Mouse (Mus musculus) kidney, embryonic 14.5 days (tissue): Measurements from ENCODE around the gene 4930447C04Rik. TPM values are rescaled to one million over a fixed set of nuclear protein-coding genes. Genes with fewer than 3 reads are reported as not detected.

ENCODE experiments used
- ATAC-seq: fragments of 200-750 bp; cut with Nextera tagmentation; 2 replicates; pipeline ENCODE4 v1.8.0; 2017; ENCODE audit warnings: moderate number of reproducible peaks, mild to moderate bottlenecking, moderate TSS enrichment, moderate library complexity; ENCODE audit not compliant: low FRiP score, low TSS enrichment
- H3K27ac ChIP-seq: fragments of 300-500 bp; sonication (generic); 2 replicates; pipeline ENCODE4 v1.5.1; 2014; ENCODE audit warnings: low read depth, mild to moderate bottlenecking, low read length, moderate library complexity, mixed read lengths
- H3K27me3 ChIP-seq: fragments of 300-500 bp; sonication (generic); 2 replicates; pipeline ENCODE4 v1.6.1; 2014; ENCODE audit warnings: mild to moderate bottlenecking, low read length; ENCODE audit not compliant: control insufficient read depth, insufficient read depth
- H3K36me3 ChIP-seq: fragments of 300-500 bp; sonication (generic); 2 replicates; pipeline ENCODE4 v1.6.1; 2014; ENCODE audit warnings: low read length, mixed read lengths; ENCODE audit not compliant: control insufficient read depth, insufficient read depth
- H3K4me1 ChIP-seq: fragments of 300-500 bp; sonication (generic); 2 replicates; pipeline ENCODE4 v1.6.1; 2014; ENCODE audit warnings: low read length, mixed read lengths; ENCODE audit not compliant: control insufficient read depth, insufficient read depth
- H3K4me2 ChIP-seq: fragments of 300-500 bp; sonication (generic); replicated peaks from 2 replicates; pipeline ENCODE4 v1.6.1; 2014; ENCODE audit warnings: low read depth, mild to moderate bottlenecking, low read length
- H3K4me3 ChIP-seq: fragments of 300-500 bp; sonication (generic); 2 replicates; pipeline ENCODE4 v1.5.1; 2014; ENCODE audit warnings: mild to moderate bottlenecking, low read length
- H3K9ac ChIP-seq: fragments of 300-500 bp; sonication (generic); 2 replicates; pipeline ENCODE4 v1.6.1; 2014; ENCODE audit warnings: low read depth, mild to moderate bottlenecking, low read length, moderate library complexity
- H3K9me3 ChIP-seq: fragments of 300-500 bp; sonication (generic); 2 replicates; pipeline ENCODE4 v1.6.1; 2016; ENCODE audit warnings: low read length; ENCODE audit not compliant: control insufficient read depth
- WGBS: fragments of 180-500 bp; shearing (Covaris S2); extraction: QIAGEN DNeasy Blood & Tissue Kit; methylation state at CpG from one replicate; pipeline ENCODE4 v1.1.7; 2014; 5-methylcytosine and 5-hydroxymethylcytosine counted together
- polyA plus RNA-seq: library from polyadenylated mRNA; unstranded; fragments of >200 nt; fragmentation: Nextera tagmentation; extraction: Ambion mirVana; gene quantifications from 2 replicates; pipeline ENCODE4 v1.2.1, GENCODE M21; 2014

The 4930447C04Rik gene
- polyA plus RNA-seq, 1 experiment from 2014 or later: 1.5 TPM

DNA sequence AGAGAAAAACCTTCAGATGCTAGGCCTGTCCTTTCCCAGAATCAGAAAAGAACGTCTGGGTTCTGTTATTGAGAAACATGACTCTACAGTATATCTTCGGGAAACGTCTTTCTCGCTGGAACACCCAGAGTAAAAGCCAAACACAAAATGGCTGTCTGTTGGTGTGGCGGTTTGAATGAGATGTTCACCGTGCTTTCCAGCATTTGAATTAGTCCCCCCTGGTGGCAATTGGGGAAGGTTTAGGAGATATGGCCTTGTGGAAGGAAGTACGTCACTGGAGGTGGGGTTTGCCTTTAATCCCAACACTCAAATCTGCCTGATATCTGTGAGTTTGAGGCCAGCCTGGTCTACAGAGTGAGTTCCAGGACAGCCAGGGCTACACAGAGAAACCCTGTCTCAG lies 27.0 kb upstream of the 4930447C04Rik start:
- Histone ChIP-seq H3K36me3 (no peaks in the 10 kb centered on the region), H3K27me3 (no peaks in the 10 kb centered on the region), H3K4me3 (no peak overlapping the region), H3K4me1 (no peaks in the 10 kb centered on the region), H3K9ac (no peak overlapping the region), H3K9me3 (no peaks in the 10 kb centered on the region), H3K4me2 (no peak overlapping the region), H3K27ac (no peak overlapping the region)
- WGBS: 86% methylated on average over 7 of the region's 7 CpGs
- no peak for ATAC-seq

DNA sequence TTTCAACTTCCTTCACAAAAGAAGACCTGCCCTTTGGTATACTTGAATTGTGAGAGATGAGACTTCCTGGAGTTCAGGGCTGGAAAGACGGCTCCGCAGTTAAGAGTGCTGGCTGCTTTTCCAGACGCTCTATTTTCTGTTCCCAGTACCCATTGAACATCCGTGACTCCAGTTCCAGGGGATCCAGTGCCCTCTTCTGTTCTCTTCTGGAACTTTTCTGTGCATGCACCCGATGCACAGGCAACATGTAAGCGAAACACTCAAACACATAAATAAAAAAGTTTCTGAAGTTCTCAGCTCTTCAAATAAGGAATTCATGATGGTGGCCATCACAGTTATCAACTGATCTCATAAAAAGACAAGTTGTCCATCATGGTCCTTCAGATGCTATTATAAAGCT lies 22.2 kb upstream of the 4930447C04Rik start:
- Histone ChIP-seq H3K9ac (no peak overlapping the region), H3K4me2 (no peak overlapping the region), H3K27me3 (no peaks in the 10 kb centered on the region), H3K36me3 (no peaks in the 10 kb centered on the region), H3K4me1 (no peaks in the 10 kb centered on the region), H3K4me3 (no peak overlapping the region), H3K9me3 (no peaks in the 10 kb centered on the region), H3K27ac (no peak overlapping the region)
- no peak for ATAC-seq
- 68% methylated on average over 6 of the region's 6 CpGs for WGBS

DNA sequence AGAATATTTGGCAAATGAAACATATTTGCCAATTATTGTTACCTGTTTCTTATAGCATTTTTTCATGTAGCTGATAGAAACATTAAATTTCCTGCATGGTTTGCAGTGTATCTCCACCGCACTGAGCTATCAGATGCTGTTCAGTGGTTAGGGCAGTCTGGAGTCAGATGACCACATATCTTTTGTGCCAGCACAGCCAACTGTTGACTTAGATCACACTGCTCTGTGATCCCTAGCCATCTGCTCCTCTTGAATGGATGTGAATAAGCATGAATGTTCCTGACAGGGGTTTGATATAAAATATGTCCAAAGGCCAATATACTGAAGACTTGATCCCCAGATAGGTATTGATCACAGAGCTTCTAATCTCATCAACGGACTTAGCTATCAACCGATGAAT lies 17.9 kb upstream of the 4930447C04Rik start:
- ATAC-seq: no peak
- no peak overlapping the region for H3K9ac ChIP-seq
- 94% methylated on average over 3 of the region's 3 CpGs for WGBS
- H3K27me3 ChIP-seq: no peaks in the 10 kb centered on the region
- no peak overlapping the region for H3K27ac ChIP-seq
- no peaks in the 10 kb centered on the region for H3K9me3 ChIP-seq
- no peak overlapping the region for H3K4me3 ChIP-seq
- H3K36me3 ChIP-seq: no peaks in the 10 kb centered on the region
- no peak overlapping the region for H3K4me2 ChIP-seq
- H3K4me1 ChIP-seq: no peaks in the 10 kb centered on the region

DNA sequence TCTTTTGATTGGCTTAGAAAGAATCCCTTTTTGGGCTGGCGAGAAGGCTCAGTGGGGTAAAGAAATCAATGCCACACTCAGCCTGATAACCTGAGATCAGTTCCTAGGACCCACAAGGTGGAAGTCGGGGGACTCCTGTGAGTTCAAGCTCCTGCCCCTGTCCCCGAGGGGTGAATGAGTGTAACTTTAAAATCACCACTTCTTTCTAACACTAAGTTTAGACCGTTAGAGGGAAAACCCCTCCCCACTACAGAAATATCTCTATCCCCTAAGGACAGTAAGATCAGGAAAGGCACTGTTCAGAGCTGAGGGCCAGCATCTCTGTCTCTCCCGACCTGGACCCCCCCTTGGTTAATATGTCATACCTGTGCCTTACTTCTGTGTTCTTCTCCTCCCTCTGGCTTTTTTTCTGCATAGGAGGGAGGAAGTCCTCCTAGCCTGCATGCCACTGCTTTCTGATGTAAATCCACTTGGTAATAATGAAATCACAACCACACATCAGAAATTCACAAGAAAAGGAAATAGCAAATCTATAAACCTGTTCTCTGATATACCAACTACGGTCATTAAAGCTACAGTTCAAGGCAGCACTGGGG lies 17.4 kb upstream of the 4930447C04Rik start:
- Histone ChIP-seq H3K4me1 (no peaks in the 10 kb centered on the region), H3K27me3 (peaks cover 3% of the 10 kb centered on the region; the same call in 1 of the 2 replicates), H3K9me3 (no peaks in the 10 kb centered on the region), H3K4me3 (no peak overlapping the region), H3K36me3 (no peaks in the 10 kb centered on the region), H3K9ac (no peak overlapping the region), H3K4me2 (no peak overlapping the region), H3K27ac (no peak overlapping the region)
- no peak for ATAC-seq
- WGBS: 67% methylated on average over 6 of the region's 6 CpGs

DNA sequence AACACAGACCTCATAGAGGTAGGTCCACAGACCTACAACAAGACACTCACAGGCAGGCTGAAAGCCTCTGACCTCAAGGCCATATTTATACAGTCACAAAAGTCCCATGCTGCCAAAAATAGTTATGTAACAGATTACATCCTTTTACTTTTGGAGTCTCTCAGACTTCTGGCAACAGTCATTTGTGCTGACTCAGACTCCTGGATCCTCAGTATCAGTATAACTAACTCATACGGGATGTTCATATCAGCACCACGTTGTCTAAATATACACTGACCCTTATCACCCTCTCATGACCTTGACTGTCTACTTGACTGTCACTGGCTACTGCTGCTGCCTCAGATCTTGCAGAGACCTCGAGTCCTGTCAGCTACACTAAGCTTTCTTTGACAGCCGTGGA lies 14.3 kb upstream of the 4930447C04Rik start:
- no peak for ATAC-seq
- Histone ChIP-seq H3K9me3 (no peaks in the 10 kb centered on the region), H3K27me3 (peaks cover 18% of the 10 kb centered on the region), H3K9ac (no peak overlapping the region), H3K4me3 (no peak overlapping the region), H3K27ac (no peak overlapping the region), H3K4me1 (no peaks in the 10 kb centered on the region), H3K4me2 (no peak overlapping the region), H3K36me3 (no peaks in the 10 kb centered on the region)
- 67% methylated on average over 4 of the region's 4 CpGs for WGBS

DNA sequence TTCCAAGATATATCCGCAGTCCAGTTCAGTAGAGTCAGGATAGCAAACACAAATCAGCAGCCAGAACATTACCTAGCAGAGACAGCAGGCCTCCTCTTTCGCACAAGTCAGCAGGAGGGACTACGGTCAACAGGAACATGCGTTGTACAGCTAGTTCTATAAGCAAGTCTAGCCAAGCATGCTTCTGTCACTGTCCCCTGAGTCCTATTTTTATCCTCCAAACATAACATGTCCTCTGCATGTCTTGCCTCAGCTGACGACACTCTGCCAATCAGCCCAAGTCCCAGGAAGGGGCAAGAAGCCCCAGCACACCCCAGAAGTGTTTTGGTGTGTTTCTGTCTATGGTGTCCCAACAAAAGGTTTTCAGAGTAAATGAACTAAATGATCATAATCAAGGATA lies 13.3 kb upstream of the 4930447C04Rik start:
- no peak overlapping the region for H3K4me3 ChIP-seq
- no peaks in the 10 kb centered on the region for H3K9me3 ChIP-seq
- H3K36me3 ChIP-seq: no peaks in the 10 kb centered on the region
- no peak for ATAC-seq
- H3K27ac ChIP-seq: no peak overlapping the region
- H3K4me2 ChIP-seq: no peak overlapping the region
- 85% methylated on average over 5 of the region's 5 CpGs for WGBS
- no peaks in the 10 kb centered on the region for H3K4me1 ChIP-seq
- H3K9ac ChIP-seq: no peak overlapping the region
- peaks cover 29% of the 10 kb centered on the region for H3K27me3 ChIP-seq

DNA sequence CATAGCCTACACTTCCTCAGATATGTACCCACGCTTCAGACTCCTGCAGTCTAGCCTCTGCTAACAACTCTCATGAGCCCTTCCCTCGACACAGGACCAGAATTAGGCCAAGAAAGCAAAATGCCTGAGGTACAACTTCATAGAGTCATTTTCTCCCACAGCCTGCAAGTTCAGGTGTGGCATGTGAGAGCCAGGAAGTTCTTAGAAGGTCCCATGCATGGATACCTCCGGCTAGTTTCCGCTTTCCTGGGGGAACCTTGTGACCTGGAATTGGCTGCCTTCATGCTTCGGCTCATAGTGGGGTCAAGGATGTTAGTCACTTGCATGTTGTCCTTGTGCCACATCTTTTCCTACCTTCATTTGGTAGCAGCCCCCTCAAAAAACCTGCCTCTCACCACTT lies 12.5 kb upstream of the 4930447C04Rik start:
- H3K9ac ChIP-seq: no peak overlapping the region
- no peaks in the 10 kb centered on the region for H3K9me3 ChIP-seq
- ATAC-seq: no peak
- 65% methylated on average over 5 of the region's 5 CpGs for WGBS
- H3K4me2 ChIP-seq: no peak overlapping the region
- H3K36me3 ChIP-seq: no peaks in the 10 kb centered on the region
- no peaks in the 10 kb centered on the region for H3K4me1 ChIP-seq
- H3K4me3 ChIP-seq: no peak overlapping the region
- H3K27ac ChIP-seq: no peak overlapping the region
- H3K27me3 ChIP-seq: peaks cover 35% of the 10 kb centered on the region

DNA sequence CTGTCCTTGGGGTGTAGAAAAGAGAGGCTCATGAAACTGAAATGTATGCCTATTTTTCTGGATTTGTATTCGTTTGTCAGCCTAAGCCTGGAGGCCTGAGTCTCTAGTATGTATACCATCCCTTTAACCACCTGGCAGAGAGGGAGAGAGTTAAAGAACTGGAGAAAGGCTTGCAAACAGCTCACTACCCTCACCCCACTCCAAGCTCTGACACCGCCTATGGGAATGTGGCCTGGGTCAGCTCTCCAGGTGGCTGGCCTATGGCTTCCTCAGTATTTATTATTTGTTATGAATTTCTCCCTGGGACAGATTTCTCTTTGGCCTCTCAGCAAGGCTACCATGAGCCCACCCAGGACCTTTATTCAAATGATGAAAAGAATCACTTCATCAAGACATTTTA lies 6.8 kb upstream of the 4930447C04Rik start:
- H3K27ac ChIP-seq: no peak overlapping the region
- H3K4me1 ChIP-seq: no peaks in the 10 kb centered on the region
- no peak for ATAC-seq
- H3K9ac ChIP-seq: no peak overlapping the region
- H3K9me3 ChIP-seq: no peaks in the 10 kb centered on the region
- peaks cover 86% of the 10 kb centered on the region for H3K27me3 ChIP-seq
- H3K36me3 ChIP-seq: no peaks in the 10 kb centered on the region
- H3K4me2 ChIP-seq: no peak overlapping the region
- 14% methylated on average over 2 of the region's 2 CpGs for WGBS
- no peak overlapping the region for H3K4me3 ChIP-seq

DNA sequence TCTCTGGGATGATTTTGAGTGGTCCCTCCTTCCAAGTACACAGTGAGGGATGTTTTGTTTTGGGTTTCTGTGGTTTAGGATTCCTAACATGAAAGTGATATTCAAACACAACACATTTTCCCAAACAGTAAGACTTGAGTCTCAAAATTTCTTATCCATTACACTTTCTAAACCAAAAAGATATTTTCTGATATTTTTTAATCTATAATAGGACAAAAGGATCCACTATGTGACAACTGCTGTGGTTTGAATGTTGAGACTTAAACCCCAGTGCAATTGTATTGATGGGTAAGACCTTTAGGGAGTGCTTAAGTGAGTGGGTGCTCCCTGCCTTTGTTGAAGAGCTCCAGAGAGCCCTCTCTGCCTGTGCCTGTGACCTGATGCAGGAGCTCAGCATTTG lies 6.2 kb upstream of the 4930447C04Rik start:
- no peak overlapping the region for H3K9ac ChIP-seq
- H3K4me3 ChIP-seq: no peak overlapping the region
- no peak for ATAC-seq
- no peaks in the 10 kb centered on the region for H3K9me3 ChIP-seq
- no peaks in the 10 kb centered on the region for H3K4me1 ChIP-seq
- H3K27ac ChIP-seq: no peak overlapping the region
- peaks cover 92% of the 10 kb centered on the region for H3K27me3 ChIP-seq
- no peaks in the 10 kb centered on the region for H3K36me3 ChIP-seq
- no peak overlapping the region for H3K4me2 ChIP-seq

DNA sequence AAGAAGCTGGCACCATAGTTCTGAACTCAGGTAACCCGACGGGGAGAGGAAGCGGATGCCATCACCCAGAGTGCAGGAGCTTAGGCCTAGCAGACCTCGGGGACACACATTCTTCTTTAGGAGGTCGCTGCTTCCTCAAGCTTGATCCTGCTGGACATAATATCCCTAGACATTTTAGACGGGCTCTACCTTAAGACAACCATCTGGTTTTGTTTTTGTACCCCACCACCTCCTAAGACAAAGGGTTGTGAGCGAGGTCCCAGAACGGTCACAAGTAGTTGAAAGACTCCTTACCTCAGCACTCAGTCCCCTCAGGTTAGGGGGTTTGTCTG lies 5.5 kb upstream of the 4930447C04Rik start:
- Histone ChIP-seq H3K9ac (no peak overlapping the region), H3K4me1 (no peaks in the 10 kb centered on the region), H3K4me2 (no peak overlapping the region), H3K36me3 (no peaks in the 10 kb centered on the region), H3K27ac (no peak overlapping the region), H3K9me3 (no peaks in the 10 kb centered on the region), H3K4me3 (peak overlapping the region; percentile 38), H3K27me3 (peaks cover 96% of the 10 kb centered on the region)
- 6% methylated on average over 8 of the region's 8 CpGs for WGBS
- ATAC-seq: no peak
